Mouse (Mus musculus): Measurements from ENCODE around the gene Adcyap1. TPM values are rescaled to one million over a fixed set of nuclear protein-coding genes. Genes with fewer than 3 reads are reported as not detected.
A peak's percentile ranks its signal among the peaks of the same experiment; 100 is the strongest.

Adcyap1 gene
- under 1 TPM in 1 of 2 experiments, not detected in 1; 0.16 TPM for total RNA-seq (2021)
- long read RNA-seq, experiment 1, result 0 reads
- long read RNA-seq, experiment 2, result 0 reads

GRCm38 (mm10) chr17:93198717-93199116, at the start of gene Adcyap1:
Adcyap1 (plus strand) TSS chr17:93199017.
- no peak for DNase-seq

DNA sequence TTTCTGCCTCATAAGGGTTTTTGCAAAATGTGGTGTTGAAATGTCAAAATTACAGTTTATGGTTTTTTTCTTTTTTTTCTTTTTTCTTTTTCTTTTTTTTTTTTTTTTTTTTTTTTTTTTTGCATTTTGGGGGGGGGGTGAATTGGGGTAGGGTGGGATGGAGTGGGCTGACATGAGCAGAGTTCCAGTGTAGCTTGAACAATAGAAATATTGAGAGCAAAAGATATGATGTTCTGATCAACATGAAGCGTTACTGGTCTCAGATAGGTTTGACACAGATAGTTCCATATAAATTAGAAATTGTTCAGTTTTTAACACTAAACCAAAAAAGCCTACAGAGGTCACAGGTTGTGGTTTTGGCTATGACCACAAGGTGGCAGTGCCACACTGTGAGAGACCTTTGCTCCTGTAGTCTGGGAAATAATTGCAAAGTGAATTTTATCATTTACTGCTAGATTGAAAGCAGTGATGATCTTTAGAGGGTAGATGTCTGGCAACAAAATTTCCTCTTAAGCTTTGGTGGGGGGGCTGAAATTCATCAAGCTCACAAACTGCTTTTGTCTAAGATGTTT, 40.5 kb upstream of the Adcyap1 start:
- peak; percentile 34 for DNase-seq

DNA sequence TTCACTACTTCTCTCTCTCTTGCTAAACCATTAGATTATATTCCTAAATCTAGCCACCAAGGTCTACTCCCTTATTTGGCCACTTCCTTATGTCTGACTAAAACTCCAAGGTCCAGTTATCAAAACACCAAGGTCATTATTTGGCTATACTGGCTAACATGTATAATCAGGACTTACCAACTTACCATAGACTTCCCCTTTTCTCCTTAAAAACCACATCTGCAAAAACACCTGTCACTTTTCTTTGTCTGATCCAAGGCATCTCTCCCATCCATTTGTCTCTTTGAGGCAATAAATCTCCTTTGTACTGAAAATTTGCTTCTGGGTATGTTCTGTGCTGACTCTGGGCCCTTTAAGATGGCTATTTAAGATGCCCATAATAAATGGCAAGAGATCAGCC, 29.2 kb upstream of the Adcyap1 start:
- no peak for DNase-seq

DNA sequence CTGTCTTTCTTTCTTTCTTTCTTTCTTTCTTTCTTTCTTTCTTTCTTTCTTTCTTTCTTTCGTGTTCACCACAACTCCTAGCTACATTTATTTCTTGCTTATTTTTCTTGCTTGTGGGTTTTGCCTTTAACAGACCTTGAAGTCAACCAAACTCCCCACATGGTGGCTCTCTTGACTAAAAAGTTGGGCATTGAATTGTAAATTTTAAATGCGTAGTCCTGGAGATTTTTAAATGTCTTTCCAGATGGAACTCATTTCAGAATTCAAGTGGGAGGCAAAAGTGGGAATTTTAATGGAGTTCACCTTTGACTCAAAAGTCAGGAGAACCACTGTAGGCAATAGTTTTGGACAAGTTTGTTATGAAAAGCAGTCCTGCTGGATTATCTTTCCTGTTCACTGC, 2.0 kb upstream of the Adcyap1 start:
- DNase-seq, result no peak

DNA sequence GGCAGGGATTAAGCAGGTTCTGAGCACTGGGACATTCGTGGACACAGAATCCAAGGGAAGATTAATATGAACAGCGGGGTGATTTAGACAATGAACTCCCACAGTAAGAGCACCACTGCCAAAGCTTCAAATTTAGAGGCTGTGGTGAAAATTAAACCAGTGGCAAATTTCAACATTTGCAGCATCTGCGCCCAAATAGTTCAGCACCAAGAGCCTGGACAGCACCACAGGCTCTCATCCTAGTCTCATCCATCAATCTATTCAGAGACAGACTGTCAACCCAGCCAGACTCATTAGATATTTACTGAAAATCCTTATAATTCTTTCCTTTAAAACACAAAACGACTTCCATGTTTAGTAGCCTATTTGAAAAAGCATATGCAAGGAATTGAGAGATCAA, 604 bp upstream of the Adcyap1 start:
- DNase-seq, result no peak

DNA sequence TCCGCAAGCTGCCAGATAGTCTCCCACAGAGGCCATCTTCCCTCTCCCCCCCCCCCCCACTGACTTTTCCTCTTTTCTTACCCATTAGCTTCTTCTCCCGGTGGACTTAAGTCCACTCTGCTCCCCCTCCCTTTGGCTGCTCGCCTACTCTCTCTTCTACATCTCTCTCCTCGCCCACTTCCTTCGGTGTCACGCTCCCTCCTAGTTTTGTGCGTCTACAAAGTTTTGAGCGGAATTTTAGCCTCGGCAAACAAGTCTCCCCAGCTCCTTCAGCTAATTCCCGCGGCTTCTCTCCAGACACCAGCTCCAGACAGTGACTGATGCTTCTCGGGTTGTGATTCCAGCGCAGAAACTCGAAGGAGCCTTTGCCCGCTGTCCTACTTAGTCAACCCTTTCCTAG, 401 bp downstream of the Adcyap1 start:
- no peak for DNase-seq

DNA sequence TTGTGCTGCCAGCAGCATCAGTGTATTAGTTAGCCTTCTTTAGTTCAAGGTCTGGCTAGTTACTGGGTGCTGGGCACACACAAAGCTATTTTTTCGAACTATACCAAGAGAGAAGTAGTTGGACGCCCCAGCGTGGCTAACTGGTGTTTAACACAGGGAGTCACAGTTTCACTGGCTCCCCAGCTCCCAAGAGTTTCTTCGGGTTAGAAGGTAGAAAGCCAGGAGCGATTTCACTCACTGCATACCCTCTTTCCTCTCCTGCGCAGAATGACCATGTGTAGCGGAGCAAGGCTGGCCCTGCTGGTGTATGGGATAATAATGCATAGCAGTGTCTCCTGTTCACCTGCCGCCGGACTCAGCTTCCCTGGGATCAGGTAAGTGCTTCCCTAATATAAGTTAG, 930 bp downstream of the Adcyap1 start:
- DNase-seq, result no peak

- DNase-seq, result no peak
These were observed 1.8 kb downstream of the Adcyap1 start for GRCm38 (mm10) chr17:93200386-93201264.

DNA sequence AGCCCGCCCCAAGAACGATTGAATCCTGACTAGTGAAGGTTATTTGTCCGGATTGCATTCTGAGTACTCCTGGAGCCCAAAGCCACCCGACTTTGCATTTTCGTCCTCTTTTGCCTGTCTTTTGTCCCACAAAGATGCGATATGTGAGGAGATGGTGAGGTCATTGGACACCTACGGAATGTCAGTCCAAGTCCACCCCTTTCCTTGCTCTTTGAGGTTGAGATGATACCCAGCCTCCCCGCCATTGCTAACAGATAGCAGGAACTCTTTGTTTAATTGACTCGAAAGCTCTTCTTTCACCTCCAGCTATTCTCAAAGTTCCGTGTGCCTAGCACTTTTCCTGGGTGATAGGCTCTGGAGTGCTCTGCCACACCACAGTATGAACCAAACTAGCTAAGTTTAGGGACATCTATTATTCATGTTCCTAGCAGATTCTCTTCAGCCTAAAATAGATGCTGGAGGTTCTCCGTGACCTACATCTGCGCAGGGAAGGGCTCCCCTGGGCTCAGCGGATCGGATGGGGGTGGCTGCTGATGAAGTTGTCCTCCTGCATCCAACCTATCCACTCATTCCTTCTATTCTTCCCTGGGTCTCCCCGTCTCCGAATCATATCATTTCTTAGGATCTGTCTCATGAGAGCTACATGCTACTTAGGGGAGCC, 2.6 kb downstream of the Adcyap1 start:
- DNase-seq, result no peak

GRCm38 (mm10) chr17:93202165-93203075, 3.6 kb downstream of the Adcyap1 start:
- DNase-seq, result no peak

GRCm38 (mm10) chr17:93203076-93204031, 4.5 kb downstream of the Adcyap1 start:
- no peak for DNase-seq

GRCm38 (mm10) chr17:93217785-93218184, 19.0 kb downstream of the Adcyap1 start:
- DNase-seq, result no peak

GRCm38 (mm10) chr17:93218640-93219039, 19.8 kb downstream of the Adcyap1 start:
- DNase-seq, result no peak

DNA sequence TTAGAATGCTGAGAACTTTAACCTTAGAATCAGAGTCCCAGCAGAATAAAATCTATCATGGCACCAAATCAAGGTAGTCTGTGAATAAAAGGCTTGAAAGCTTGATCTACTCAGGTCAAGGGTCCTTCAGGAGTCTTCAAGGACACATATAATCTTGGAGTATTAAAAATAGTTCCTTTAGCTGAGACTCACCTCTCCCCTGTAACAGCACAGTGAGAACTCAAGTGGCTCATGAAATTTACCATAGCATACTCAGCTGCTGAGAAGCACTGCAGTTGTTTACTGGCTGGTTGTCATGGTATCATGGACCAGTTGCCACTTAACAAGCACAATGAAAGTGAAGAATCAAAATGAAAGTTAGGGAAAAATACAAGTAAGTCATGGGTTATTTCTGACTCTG, 38.5 kb downstream of the Adcyap1 start:
- no peak for DNase-seq
